Mouse (Mus musculus): ENCODE results near the gene Wdr93. TPM values are rescaled to one million over a fixed set of nuclear protein-coding genes. Genes with fewer than 3 reads are reported as not detected.

Wdr93 gene
- polyA plus RNA-seq, 1 experiment from 2014 or later, result 0.21 TPM

DNA sequence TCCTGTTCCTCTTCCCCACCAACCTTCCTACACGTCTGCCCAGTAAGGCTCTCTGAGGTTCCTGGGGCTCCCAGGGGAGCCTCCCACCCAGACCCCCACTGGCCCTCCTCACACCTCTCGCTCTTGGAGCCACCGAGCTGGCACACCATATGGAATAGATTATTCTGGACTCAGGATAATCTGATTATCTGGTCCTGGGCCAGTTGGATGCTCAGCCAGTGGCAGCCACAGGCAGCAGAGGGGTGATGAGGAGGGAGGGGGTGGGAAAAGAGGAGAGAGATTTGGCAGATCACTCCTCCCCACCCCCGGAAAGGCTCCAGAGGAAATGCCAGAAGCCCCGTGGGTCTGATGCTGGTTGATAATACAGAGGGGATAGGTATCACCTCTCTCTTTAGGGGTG is 55.6 kb downstream of the Wdr93 start:
- peak; percentile 52 for DNase-seq (ENCODE audit: low spot score)
- Histone ChIP-seq H3K9ac (replicated peaks; ENCODE audit: low read length) (no peak overlapping the region; the same call in 1 of the 2 replicates), H3K9me3 (replicated peaks; ENCODE audit: control insufficient read depth, low read length) (no peaks in the 10 kb centered on the region), H3K27ac (replicated peaks; ENCODE audit: low read depth, low read length) (no peak overlapping the region), H3K27me3 (ENCODE audit: control insufficient read depth, insufficient read depth, low read length) (peaks cover 7% of the 10 kb centered on the region), H3K4me1 (ENCODE audit: control insufficient read depth, insufficient read depth, low read length) (no peaks in the 10 kb centered on the region; the same call in 1 of the 2 replicates), H3K4me2 (ENCODE audit: low read depth, low read length) (no peak overlapping the region), H3K36me3 (replicated peaks; ENCODE audit: control insufficient read depth, insufficient read depth, low read depth, low read length) (no peaks in the 10 kb centered on the region), H3K4me3 (ENCODE audit: low read depth, low read length) (no peak overlapping the region)
- 17% methylated on average over 5 of the region's 5 CpGs for WGBS
- no peak for ATAC-seq (replicated peaks; ENCODE audit: insufficient number of reproducible peaks, low FRiP score, low TSS enrichment, low read depth)

DNA sequence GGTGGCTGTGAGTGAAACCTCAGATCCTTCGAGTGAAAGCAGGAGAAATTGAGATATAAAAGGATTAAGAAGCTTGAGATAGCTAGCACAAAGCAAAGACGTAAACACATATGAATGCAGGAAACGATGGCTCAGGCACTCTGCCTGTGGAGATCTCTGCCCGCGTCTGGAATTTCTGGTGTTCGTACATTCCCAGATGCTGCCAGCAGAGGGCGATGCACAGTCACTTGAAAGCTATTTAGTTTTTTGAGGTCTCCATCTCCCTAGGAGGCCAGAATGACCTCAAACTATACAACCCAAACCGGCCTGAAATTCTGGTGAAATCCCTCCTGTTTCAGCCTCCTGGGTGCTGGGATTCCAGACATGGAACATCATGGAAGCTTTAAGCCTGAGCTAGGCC is 56.1 kb downstream of the Wdr93 start:
- Histone ChIP-seq H3K36me3 (replicated peaks; ENCODE audit: control insufficient read depth, insufficient read depth, low read depth, low read length) (no peaks in the 10 kb centered on the region), H3K4me1 (ENCODE audit: control insufficient read depth, insufficient read depth, low read length) (no peaks in the 10 kb centered on the region; the same call in 1 of the 2 replicates), H3K27ac (replicated peaks; ENCODE audit: low read depth, low read length) (no peak overlapping the region), H3K9me3 (replicated peaks; ENCODE audit: control insufficient read depth, low read length) (no peaks in the 10 kb centered on the region), H3K9ac (replicated peaks; ENCODE audit: low read length) (no peak overlapping the region), H3K4me3 (ENCODE audit: low read depth, low read length) (no peak overlapping the region), H3K4me2 (ENCODE audit: low read depth, low read length) (no peak overlapping the region), H3K27me3 (ENCODE audit: control insufficient read depth, insufficient read depth, low read length) (peaks cover 3% of the 10 kb centered on the region)
- DNase-seq (ENCODE audit: low spot score) (peak; percentile 90), ATAC-seq (replicated peaks; ENCODE audit: insufficient number of reproducible peaks, low FRiP score, low TSS enrichment, low read depth) (no peak)
- under 1% methylated on average over 8 of the region's 8 CpGs for WGBS

- Histone ChIP-seq H3K27me3 (ENCODE audit: control insufficient read depth, insufficient read depth, low read length) (0 out of 2 replicates have a peak, but pooled peaks cover 2% of the 10 kb centered on the region), H3K27ac (replicated peaks; ENCODE audit: low read depth, low read length) (no peak overlapping the region), H3K9ac (replicated peaks; ENCODE audit: low read length) (no peak overlapping the region), H3K4me3 (ENCODE audit: low read depth, low read length) (no peak overlapping the region), H3K4me2 (ENCODE audit: low read depth, low read length) (no peak overlapping the region), H3K4me1 (ENCODE audit: control insufficient read depth, insufficient read depth, low read length) (no peaks in the 10 kb centered on the region; the same call in 1 of the 2 replicates), H3K36me3 (replicated peaks; ENCODE audit: control insufficient read depth, insufficient read depth, low read depth, low read length) (no peaks in the 10 kb centered on the region), H3K9me3 (replicated peaks; ENCODE audit: control insufficient read depth, low read length) (no peaks in the 10 kb centered on the region)
- WGBS, result 71% methylated on average over 6 of the region's 6 CpGs
- DNase-seq (ENCODE audit: low spot score) (no peak), ATAC-seq (replicated peaks; ENCODE audit: insufficient number of reproducible peaks, low FRiP score, low TSS enrichment, low read depth) (no peak)
Observed at GRCm38 (mm10) chr7:79799506-79799905, 56.5 kb downstream of the Wdr93 start.

- no peak for DNase-seq (ENCODE audit: low spot score)
- Histone ChIP-seq H3K36me3 (replicated peaks; ENCODE audit: control insufficient read depth, insufficient read depth, low read depth, low read length) (no peaks in the 10 kb centered on the region), H3K9ac (replicated peaks; ENCODE audit: low read length) (no peak overlapping the region), H3K4me1 (ENCODE audit: control insufficient read depth, insufficient read depth, low read length) (no peaks in the 10 kb centered on the region; the same call in 1 of the 2 replicates), H3K4me3 (ENCODE audit: low read depth, low read length) (no peak overlapping the region), H3K9me3 (replicated peaks; ENCODE audit: control insufficient read depth, low read length) (no peaks in the 10 kb centered on the region), H3K27ac (replicated peaks; ENCODE audit: low read depth, low read length) (no peak overlapping the region), H3K4me2 (ENCODE audit: low read depth, low read length) (no peak overlapping the region), H3K27me3 (ENCODE audit: control insufficient read depth, insufficient read depth, low read length) (no peaks in the 10 kb centered on the region)
- 0 out of 2 replicates have a peak, but pooled peaks have one; percentile 11 for ATAC-seq (replicated peaks; ENCODE audit: insufficient number of reproducible peaks, low FRiP score, low TSS enrichment, low read depth)
- 78% methylated on average over 4 of the region's 4 CpGs for WGBS
Observed at GRCm38 (mm10) chr7:79800336-79800735, 57.4 kb downstream of the Wdr93 start.

- Histone ChIP-seq H3K27ac (replicated peaks; ENCODE audit: low read depth, low read length) (no peak overlapping the region), H3K4me3 (ENCODE audit: low read depth, low read length) (no peak overlapping the region), H3K9me3 (replicated peaks; ENCODE audit: control insufficient read depth, low read length) (no peaks in the 10 kb centered on the region), H3K36me3 (replicated peaks; ENCODE audit: control insufficient read depth, insufficient read depth, low read depth, low read length) (no peaks in the 10 kb centered on the region), H3K4me1 (ENCODE audit: control insufficient read depth, insufficient read depth, low read length) (no peaks in the 10 kb centered on the region; the same call in 1 of the 2 replicates), H3K4me2 (ENCODE audit: low read depth, low read length) (no peak overlapping the region; the same call in 1 of the 2 replicates), H3K27me3 (ENCODE audit: control insufficient read depth, insufficient read depth, low read length) (no peaks in the 10 kb centered on the region), H3K9ac (replicated peaks; ENCODE audit: low read length) (no peak overlapping the region)
- ATAC-seq (replicated peaks; ENCODE audit: insufficient number of reproducible peaks, low FRiP score, low TSS enrichment, low read depth) (no peak), DNase-seq (ENCODE audit: low spot score) (no peak)
- 71% methylated on average over 11 of the region's 11 CpGs for WGBS
Observed at GRCm38 (mm10) chr7:79801391-79801790, 58.4 kb downstream of the Wdr93 start.

DNA sequence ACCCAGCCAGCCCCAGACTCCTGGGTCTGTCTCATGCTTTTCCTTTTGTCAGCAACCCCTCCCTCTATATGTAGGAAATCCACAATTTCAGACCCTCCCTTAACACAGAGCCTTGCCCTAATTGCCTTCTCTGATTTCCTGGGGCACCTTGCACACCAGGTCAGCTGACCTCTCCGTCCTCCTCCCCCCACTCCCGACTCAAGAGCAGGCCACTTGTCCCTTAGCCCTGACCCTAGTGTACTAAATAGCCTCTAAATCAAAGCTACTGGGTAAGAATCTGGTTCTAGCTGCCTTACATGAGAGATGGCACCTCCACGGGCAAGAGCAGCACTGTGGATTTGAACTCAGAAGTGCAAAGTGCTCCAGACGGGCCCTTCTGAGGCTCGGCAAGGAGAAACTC is 59.1 kb downstream of the Wdr93 start:
- Histone ChIP-seq H3K27me3 (ENCODE audit: control insufficient read depth, insufficient read depth, low read length) (no peaks in the 10 kb centered on the region), H3K9ac (replicated peaks; ENCODE audit: low read length) (no peak overlapping the region), H3K4me2 (ENCODE audit: low read depth, low read length) (no peak overlapping the region), H3K36me3 (replicated peaks; ENCODE audit: control insufficient read depth, insufficient read depth, low read depth, low read length) (no peaks in the 10 kb centered on the region), H3K27ac (replicated peaks; ENCODE audit: low read depth, low read length) (no peak overlapping the region), H3K9me3 (replicated peaks; ENCODE audit: control insufficient read depth, low read length) (no peaks in the 10 kb centered on the region), H3K4me3 (ENCODE audit: low read depth, low read length) (no peak overlapping the region), H3K4me1 (ENCODE audit: control insufficient read depth, insufficient read depth, low read length) (no peaks in the 10 kb centered on the region; the same call in 1 of the 2 replicates)
- WGBS, result 57% methylated on average over 5 of the region's 5 CpGs
- no peak for DNase-seq (ENCODE audit: low spot score)
- no peak for ATAC-seq (replicated peaks; ENCODE audit: insufficient number of reproducible peaks, low FRiP score, low TSS enrichment, low read depth)

GRCm38 (mm10) chr7:79803887-79804286 is 60.9 kb downstream of the Wdr93 start:
- Histone ChIP-seq H3K27ac (replicated peaks; ENCODE audit: low read depth, low read length) (no peak overlapping the region), H3K36me3 (replicated peaks; ENCODE audit: control insufficient read depth, insufficient read depth, low read depth, low read length) (no peaks in the 10 kb centered on the region), H3K27me3 (ENCODE audit: control insufficient read depth, insufficient read depth, low read length) (no peaks in the 10 kb centered on the region), H3K4me1 (ENCODE audit: control insufficient read depth, insufficient read depth, low read length) (no peaks in the 10 kb centered on the region), H3K9me3 (replicated peaks; ENCODE audit: control insufficient read depth, low read length) (no peaks in the 10 kb centered on the region), H3K4me2 (ENCODE audit: low read depth, low read length) (no peak overlapping the region), H3K4me3 (ENCODE audit: low read depth, low read length) (no peak overlapping the region), H3K9ac (replicated peaks; ENCODE audit: low read length) (no peak overlapping the region)
- no peak for DNase-seq (ENCODE audit: low spot score)
- no peak for ATAC-seq (replicated peaks; ENCODE audit: insufficient number of reproducible peaks, low FRiP score, low TSS enrichment, low read depth)
- WGBS, result 68% methylated on average over 2 of the region's 2 CpGs

DNA sequence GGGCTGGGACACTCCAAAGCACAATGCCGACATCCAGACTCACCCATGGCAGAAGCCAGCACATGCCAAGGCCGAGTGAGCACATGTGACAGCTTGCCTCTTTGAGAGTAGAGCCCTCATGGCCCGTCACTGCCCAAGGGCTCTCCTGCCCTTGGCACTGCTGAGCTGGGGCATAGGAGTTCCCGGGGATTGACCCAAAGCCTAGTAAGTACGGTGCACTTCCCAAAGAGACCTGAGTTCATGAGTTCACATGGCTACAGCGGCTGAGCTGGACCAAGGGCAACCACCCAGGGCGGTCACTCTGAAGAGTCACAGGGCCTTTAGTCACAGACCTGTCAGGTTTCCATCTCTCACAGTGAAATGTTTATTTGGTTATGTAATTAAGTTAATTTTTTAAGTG is 65.6 kb downstream of the Wdr93 start:
- 87% methylated on average over 7 of the region's 7 CpGs for WGBS
- no peak for ATAC-seq (replicated peaks; ENCODE audit: insufficient number of reproducible peaks, low FRiP score, low TSS enrichment, low read depth)
- Histone ChIP-seq H3K27me3 (ENCODE audit: control insufficient read depth, insufficient read depth, low read length) (peaks cover 6% of the 10 kb centered on the region), H3K4me1 (ENCODE audit: control insufficient read depth, insufficient read depth, low read length) (no peaks in the 10 kb centered on the region), H3K9ac (replicated peaks; ENCODE audit: low read length) (no peak overlapping the region), H3K36me3 (replicated peaks; ENCODE audit: control insufficient read depth, insufficient read depth, low read depth, low read length) (no peaks in the 10 kb centered on the region), H3K9me3 (replicated peaks; ENCODE audit: control insufficient read depth, low read length) (no peaks in the 10 kb centered on the region), H3K4me3 (ENCODE audit: low read depth, low read length) (no peak overlapping the region), H3K4me2 (ENCODE audit: low read depth, low read length) (no peak overlapping the region), H3K27ac (replicated peaks; ENCODE audit: low read depth, low read length) (no peak overlapping the region)
- DNase-seq (ENCODE audit: low spot score), result no peak
